Mouse (Mus musculus) c-Kit-positive CD71-positive TER-119-negative erythroid progenitor cells, embryonic 14.5 days (primary cell): ENCODE measurements around the gene Ipo9.
"Not testable (repeated sequence)": the region's sequence is repeated elsewhere in the genome, so short reads cannot be mapped to it uniquely, and the experiment has no call there.

ENCODE experiments used
- DNase-seq: peaks from one replicate; pipeline ENCODE4 v3.0.0-alpha.2; 2013; ENCODE audit warnings: low read depth

The Ipo9 gene

GRCm38 (mm10) chr1:135430669-135431017, 344 bp upstream of the Ipo9 start:
- no peak for DNase-seq

- DNase-seq, result no peak
Measured at GRCm38 (mm10) chr1:135427390-135427789, 2.9 kb downstream of the Ipo9 start.

DNA sequence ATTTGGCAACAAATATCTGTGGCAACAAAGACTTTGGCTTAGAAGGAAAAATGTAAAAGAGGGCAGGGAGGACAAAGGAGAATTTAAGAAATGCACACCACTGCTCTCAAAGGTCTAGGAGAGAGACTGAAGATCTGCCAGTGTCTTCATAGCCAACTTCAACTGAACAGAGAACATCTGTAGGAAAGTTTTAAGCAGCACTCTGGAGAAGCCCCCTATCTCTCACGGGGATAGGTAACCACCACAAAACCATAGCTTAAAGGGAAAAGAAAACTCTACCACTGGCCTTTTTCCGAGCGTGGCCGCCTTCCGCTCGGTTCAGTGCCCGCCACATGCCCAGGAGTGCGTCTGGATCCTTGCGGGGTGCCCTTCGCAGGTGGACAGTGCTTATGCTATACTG, 3.7 kb downstream of the Ipo9 start:
- DNase-seq, result no peak

DNA sequence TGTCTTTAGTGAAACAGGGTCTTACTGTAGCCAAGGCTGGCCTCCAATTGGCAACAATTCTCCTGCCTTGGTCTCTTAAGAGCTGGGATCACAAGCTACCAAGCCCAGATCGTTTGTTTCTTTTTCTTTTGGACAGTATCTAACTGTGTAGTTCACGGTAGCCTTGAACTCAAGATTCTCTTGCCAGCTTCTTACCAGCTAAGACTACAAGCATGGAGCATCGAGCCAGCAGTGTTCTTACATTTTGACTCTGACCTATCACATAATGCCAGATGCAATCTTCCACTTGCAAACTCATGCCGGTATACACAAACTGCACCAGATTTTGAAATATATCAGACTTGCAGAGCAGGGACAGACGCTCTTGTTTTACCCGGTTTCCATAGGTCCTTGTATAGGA, 7.5 kb downstream of the Ipo9 start:
- DNase-seq, result no peak

DNA sequence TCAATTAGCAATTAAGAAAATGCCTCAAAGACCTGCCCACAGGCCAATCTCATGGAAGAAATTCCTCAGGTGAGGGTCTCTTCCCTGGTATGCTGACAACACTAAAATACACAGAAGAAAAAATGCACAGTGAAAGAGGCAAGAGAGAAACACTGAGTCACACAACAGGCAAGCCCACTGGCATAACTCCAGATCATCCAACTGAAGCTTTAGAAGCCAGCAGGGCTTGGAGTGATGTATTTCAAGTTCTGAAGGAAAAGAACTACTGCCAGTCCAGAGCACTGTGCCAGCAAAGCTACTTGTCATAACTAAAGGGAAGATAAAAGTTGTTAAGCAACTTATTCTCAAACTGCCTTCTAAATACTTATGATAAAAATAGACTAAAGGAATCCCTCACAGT, 16.3 kb downstream of the Ipo9 start:
- DNase-seq, result no peak

DNA sequence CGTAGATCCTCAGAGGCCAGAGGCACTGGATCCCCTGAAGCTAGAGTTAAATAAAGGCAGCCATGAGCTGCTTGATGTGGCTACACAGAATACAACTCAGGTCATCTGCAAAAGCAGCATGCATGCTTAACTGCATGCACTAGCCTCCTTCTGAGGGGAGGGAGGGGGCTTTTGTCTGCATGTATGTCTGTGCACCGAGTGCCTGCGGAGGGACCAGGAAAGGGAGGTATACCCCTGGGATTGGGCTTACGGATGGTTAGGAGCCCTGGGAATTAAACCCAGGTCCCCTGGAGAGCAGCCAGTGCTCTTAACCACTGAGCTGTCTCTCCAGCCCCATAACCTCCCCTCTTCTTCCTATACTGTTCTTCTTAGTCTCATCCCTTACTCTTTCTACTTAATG, 18.2 kb downstream of the Ipo9 start:
- no peak for DNase-seq

DNA sequence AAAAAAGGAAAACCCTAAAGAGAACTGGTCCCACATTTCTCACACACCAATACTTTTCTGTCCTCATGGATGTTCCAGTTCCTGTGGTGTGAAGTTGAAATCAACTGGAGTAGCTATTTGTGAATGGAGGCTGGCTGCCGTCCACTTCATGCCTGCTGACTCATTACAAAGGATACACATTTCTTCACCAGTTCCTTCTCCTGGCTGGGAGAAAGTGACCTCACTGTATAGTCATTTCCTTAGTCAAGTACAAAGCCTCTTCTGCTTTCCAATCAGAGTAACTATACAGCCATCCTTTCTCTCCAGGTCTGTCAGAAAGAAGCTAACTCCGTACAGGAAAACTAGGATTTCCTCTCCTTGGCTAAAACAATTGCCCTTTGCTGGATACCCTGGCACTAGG, 19.3 kb downstream of the Ipo9 start:
- no peak for DNase-seq

GRCm38 (mm10) chr1:135408973-135409372, 21.3 kb downstream of the Ipo9 start:
- DNase-seq, result no peak

GRCm38 (mm10) chr1:135405356-135405755, 24.9 kb downstream of the Ipo9 start:
- DNase-seq, result no peak

DNA sequence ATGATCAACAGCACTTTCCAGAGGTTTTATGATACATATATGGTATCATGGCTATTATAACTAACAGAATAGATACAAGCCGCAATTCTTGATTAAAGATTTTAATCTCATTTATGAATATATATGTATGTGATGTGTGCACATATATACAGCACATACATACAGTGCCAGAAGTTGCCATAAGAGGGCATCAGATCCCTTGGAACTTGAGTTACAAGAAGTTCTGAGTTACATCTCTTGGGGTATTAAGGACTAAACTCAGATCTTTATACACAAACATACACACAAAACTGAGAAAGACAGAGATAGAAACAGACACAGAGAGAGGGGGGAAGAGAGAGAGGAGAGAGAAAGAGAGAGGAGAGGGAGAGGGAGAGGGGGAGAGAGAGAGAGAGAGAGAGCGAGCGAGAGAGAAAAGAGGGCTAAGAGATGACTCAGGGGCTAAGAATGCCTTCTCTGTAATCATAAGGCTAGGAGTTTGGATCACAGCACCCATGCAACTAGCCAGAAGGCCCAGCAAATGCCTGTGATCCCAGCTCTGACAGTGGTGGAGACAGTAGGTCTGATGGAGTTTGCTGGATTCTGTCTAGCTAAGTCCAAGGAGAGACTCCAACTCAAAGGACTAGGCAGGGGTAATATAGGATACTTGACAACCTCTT, 28.7 kb downstream of the Ipo9 start:
- DNase-seq, result no peak

GRCm38 (mm10) chr1:135399466-135399865, 30.8 kb downstream of the Ipo9 start:
- DNase-seq, result no peak

GRCm38 (mm10) chr1:135385161-135385560, 45.1 kb downstream of the Ipo9 start:
- no peak for DNase-seq

DNA sequence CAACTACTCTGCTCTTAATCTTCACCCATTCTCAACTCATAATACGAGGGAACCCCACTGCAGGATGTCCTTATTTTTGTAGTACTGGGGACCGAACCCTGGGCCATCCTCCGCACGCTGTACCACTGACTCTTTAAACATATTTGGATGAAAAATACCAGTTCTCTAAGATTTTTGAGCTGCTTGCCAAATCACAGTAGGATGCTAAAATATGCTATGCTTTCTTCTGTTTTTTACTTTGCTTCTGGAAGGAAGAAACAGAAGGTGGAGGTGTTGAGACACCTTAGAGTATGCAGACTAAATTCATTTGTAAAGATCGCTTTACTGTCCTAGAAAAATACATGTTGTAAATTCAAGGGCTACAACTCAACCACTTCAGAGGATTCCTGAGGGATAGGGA, 46.1 kb downstream of the Ipo9 start:
- DNase-seq, result no peak

DNA sequence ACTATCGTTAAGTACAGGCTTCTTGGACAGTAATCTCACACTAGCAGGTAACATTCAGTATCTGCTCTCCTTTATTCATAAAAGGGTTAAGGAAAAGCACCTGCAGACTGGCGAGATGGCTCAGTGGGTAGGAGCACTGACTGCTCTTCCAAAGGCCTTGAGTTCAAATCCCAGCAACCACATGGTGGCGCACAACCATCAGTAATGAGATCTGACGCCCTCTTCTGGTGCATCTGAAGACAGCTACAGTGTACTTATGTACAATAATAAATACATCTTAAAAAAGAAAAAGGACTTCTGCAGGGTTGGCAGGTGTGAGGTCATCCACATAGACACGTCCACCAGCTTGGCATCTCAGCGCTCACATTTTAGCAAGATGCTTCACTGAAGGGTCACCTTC, 48.7 kb downstream of the Ipo9 start:
- DNase-seq, result not testable (repeated sequence)

GRCm38 (mm10) chr1:135380071-135380991, 50.0 kb downstream of the Ipo9 start:
- no peak for DNase-seq

GRCm38 (mm10) chr1:135379048-135379447, 51.3 kb downstream of the Ipo9 start:
- no peak for DNase-seq

DNA sequence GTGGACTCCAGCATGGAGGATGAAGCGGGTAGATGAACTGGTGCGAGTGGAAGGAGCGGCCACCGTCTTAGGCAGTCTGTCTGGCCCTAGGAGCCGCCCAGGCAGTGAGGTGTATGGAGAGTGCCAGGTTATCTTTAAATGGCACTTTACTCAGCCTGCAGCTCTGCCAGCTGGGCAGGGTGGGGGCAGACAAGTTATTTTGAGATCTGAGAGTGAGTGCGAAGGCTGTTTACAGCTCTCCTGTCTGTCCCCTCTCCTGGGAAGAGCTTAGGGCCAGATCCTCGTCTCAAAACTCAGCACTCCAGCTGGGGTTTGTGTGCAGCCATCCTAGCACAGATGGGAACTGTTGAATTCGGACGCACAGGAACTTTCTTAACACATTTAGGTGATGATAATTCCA, 51.7 kb downstream of the Ipo9 start:
- DNase-seq, result no peak

GRCm38 (mm10) chr1:135374868-135375581, 55.3 kb downstream of the Ipo9 start, which contains the start of gene Shisa4:
Gene Shisa4, minus strand, starts transcription at chr1:135375237.
- DNase-seq, result no peak

GRCm38 (mm10) chr1:135374175-135374867, 56.0 kb downstream of the Ipo9 start:
- no peak for DNase-seq

GRCm38 (mm10) chr1:135373171-135373677, 57.1 kb downstream of the Ipo9 start:
- no peak for DNase-seq

DNA sequence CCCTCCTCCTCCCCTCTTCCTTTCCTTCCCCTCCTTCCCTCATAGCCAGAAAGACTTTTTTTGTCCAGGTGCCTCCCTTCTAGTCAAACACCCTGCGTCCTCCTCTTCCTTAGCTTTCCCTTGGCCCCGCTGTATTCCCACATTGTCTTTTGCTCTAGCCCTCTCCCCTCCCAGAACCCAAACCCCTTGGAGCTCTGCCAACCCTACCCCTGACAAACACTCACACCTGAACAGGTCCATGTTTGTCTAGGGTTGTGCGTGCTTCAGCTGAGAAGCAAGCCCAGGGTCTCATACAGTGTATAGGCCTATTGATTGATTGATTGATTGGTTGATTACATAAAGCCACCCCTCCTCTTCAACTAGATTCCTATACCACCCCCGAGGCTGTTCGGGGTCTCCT, 60.9 kb downstream of the Ipo9 start:
- no peak for DNase-seq

DNA sequence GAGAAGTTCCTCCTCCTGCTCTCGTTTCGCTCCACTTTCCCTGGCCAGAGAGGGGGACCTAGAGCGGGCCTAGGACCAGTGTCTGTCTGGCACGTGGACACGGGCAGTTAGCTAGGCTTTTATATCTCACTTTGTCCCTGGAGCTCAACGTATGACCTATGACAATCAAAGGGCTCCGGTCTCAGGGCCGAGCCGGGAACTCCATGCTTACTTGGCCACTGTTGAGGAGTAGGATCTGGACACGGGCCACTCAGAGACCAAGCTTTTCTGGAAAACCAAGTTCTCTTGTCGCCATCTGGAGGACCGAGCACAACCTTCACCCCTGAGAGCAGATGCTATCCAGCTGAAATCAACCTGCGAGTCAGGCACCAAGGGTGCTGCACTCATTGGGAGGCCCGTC, 61.3 kb downstream of the Ipo9 start:
- DNase-seq, result no peak
